Mouse (Mus musculus) gastrocnemius, postnatal 14 days (tissue): Measurements from ENCODE around the gene Frs2. TPM values are rescaled to one million over a fixed set of nuclear protein-coding genes. Genes with fewer than 3 reads are reported as not detected.
A peak's percentile ranks its signal among the peaks of the same experiment; 100 is the strongest.
"Not testable (repeated sequence)": the region's sequence is repeated elsewhere in the genome, so short reads cannot be mapped to it uniquely, and the experiment has no call there.

Experiments
- DNase-seq: peaks from one replicate; pipeline ENCODE4 v3.0.0; 2021; ENCODE audit warnings: mixed read lengths
- intact Hi-C: fragments of 180-260 bp; cut with DNase I; formaldehyde crosslinking; loops from one replicate; pipeline ENCODE4 v1.15.1; 2025; ENCODE audit warnings: low total_unique reads
- total RNA-seq, 2 experiments: library from RNA; stranded (reverse); gene quantifications; 2 replicates each; pipeline ENCODE4 v1.2.3; 2021

Gene Frs2
- total RNA-seq, 2 experiments from 2014 or later, result 7.9 to 9.4 TPM

GRCm38 (mm10) chr10:117062894-117063253 is 85.5 kb downstream of the Frs2 start:
- DNase-seq, result no peak
- intact Hi-C loops, result no loop called here

GRCm38 (mm10) chr10:117055668-117056067 is 92.7 kb downstream of the Frs2 start:
- intact Hi-C loops, result no loop called here
- no peak for DNase-seq

GRCm38 (mm10) chr10:117049961-117050597 is 98.3 kb downstream of the Frs2 start:
- no peak for DNase-seq
- intact Hi-C loops, result no loop called here

- intact Hi-C loops, result no loop called here
- no peak for DNase-seq
Measured at GRCm38 (mm10) chr10:117049253-117049652, 99.1 kb downstream of the Frs2 start.

GRCm38 (mm10) chr10:117045175-117046056 is 102.9 kb downstream of the Frs2 start, which contains the start of gene Lrrc10:
TSS of gene Lrrc10 (plus strand) at chr10:117045341.
- no peak for DNase-seq
- intact Hi-C loops, result no loop called here

- DNase-seq, result not testable (repeated sequence)
Measured at GRCm38 (mm10) chr10:117043497-117044166, 104.7 kb downstream of the Frs2 start.

GRCm38 (mm10) chr10:117042295-117042694 is 106.0 kb downstream of the Frs2 start:
- DNase-seq, result no peak
- intact Hi-C loops, result no loop called here

More at GRCm38 (mm10) chr10:117043497-117044166, 104.7 kb downstream of the Frs2 start:
- intact Hi-C loops, result not testable (repeated sequence)

- intact Hi-C loops, result no loop called here
Measured at GRCm38 (mm10) chr10:117040355-117040754, 108.0 kb downstream of the Frs2 start.

GRCm38 (mm10) chr10:117033785-117034184 is 114.5 kb downstream of the Frs2 start:
- intact Hi-C loops, result no loop called here
- DNase-seq, result peak; percentile 85

More at GRCm38 (mm10) chr10:117040355-117040754, 108.0 kb downstream of the Frs2 start:
- DNase-seq, result no peak

- intact Hi-C loops, result no loop called here
- DNase-seq, result no peak
Measured at GRCm38 (mm10) chr10:117031160-117031559, 117.2 kb downstream of the Frs2 start.

- DNase-seq, result no peak
- intact Hi-C loops, result no loop called here
Measured at GRCm38 (mm10) chr10:117026176-117026575, 122.2 kb downstream of the Frs2 start.

- DNase-seq, intact Hi-C loops: not testable (repeated sequence)
Measured at GRCm38 (mm10) chr10:117025776-117026175, 122.6 kb downstream of the Frs2 start.

GRCm38 (mm10) chr10:117023693-117024092 is 124.6 kb downstream of the Frs2 start:
- intact Hi-C loops, result no loop called here
- DNase-seq, result no peak

- peak; percentile 75 for DNase-seq
- intact Hi-C loops, result no loop called here
Measured at GRCm38 (mm10) chr10:117021020-117021754, 127.1 kb downstream of the Frs2 start.

Other genes starting within 250 kb of the Frs2 start
- gene Rab3ip, start 197.8 kb downstream of the Frs2 start, total RNA-seq, result 10 to 100 TPM; 16.2 to 17.3 TPM
- gene Gm10271, start 175.9 kb downstream of the Frs2 start, total RNA-seq, result not detected
- 10 to 100 TPM in 1 of 2 experiments, 1 to 10 TPM in 1; 9.2 to 11.7 TPM for gene Best3, start 162.2 kb downstream of the Frs2 start, total RNA-seq
- not detected for gene Lrrc10, start 103.2 kb downstream of the Frs2 start, total RNA-seq
- 100 to 1,000 TPM; 132 to 146 TPM for gene Cct2, start 84.7 kb downstream of the Frs2 start, total RNA-seq
- gene Yeats4, start 76.0 kb upstream of the Frs2 start, total RNA-seq, result 10 to 100 TPM; 16.9 to 18.5 TPM
- gene 9530003J23Rik, start 90.2 kb upstream of the Frs2 start, total RNA-seq, result not detected
- 10 to 100 TPM; 30.0 to 32.8 TPM for gene Lyz2, start 133.8 kb upstream of the Frs2 start, total RNA-seq
- 1 to 10 TPM; 3.4 to 5.3 TPM for gene Lyz1, start 144.3 kb upstream of the Frs2 start, total RNA-seq
- gene Cpsf6, start 231.5 kb upstream of the Frs2 start, total RNA-seq, result 10 to 100 TPM; 25.3 to 29.0 TPM